Mouse (Mus musculus) T-helper 17 cell (primary cell): ENCODE data around the gene Barx1.

Source experiments
- in situ Hi-C, 2 experiments: fragments of 300-600 bp; cut with MboI, MseI; formaldehyde crosslinking; loops; 1 replicate in 1 of 2; 2 replicates in 1 of 2; pipeline ENCODE4 v1.15.1; 2025; ENCODE audit warnings: high pct_unique_total_duplicates in 2 of 2

The Barx1 gene

GRCm38 (mm10) chr13:48662431-48663143 lies at the start of gene Barx1:
Barx1 (plus strand) TSS chr13:48662998.
- in situ Hi-C loops, result no loop called here

GRCm38 (mm10) chr13:48614525-48614924 lies 48.3 kb upstream of the Barx1 start:
- in situ Hi-C loops, result no loop called here

DNA sequence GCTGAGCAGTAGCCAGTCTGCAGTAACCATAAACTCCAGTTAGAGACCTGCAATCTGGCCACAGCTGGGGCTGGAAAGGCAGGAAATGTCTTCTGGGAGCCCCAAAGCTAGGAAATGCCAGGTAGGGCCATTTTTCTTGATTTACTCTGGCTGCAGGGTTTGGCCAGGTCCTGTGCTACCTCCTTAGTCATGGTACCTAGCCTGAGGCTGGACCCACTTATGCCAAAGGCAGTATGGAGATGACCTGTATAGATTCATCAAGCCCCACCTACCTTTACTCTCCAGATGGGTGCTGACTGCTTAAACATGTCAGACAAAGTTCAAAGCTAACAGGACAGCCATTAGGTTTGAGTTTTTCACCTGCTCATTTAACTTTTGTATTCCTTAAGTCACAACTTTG lies 45.0 kb upstream of the Barx1 start:
- in situ Hi-C loops, result no loop called here

DNA sequence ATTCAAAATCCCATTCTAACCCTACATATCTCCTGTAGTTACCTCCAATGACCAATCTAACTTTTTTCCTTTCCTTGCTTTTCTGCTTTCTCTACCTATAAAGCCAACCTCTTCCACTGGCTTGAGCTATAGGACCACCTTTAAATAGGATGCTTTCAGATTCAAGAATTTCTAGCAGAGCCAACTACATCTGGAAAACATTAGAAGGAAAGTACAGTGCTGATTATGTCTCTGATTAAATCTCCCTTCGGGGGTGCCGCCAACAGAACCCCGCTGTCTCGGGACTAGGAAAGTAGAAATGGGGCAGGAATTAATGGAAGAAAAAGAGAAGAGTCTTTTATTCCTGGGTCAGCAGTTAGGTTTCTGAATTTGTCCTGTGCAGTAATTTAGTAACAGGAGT lies 43.9 kb upstream of the Barx1 start:
- in situ Hi-C loops, result no loop called here

DNA sequence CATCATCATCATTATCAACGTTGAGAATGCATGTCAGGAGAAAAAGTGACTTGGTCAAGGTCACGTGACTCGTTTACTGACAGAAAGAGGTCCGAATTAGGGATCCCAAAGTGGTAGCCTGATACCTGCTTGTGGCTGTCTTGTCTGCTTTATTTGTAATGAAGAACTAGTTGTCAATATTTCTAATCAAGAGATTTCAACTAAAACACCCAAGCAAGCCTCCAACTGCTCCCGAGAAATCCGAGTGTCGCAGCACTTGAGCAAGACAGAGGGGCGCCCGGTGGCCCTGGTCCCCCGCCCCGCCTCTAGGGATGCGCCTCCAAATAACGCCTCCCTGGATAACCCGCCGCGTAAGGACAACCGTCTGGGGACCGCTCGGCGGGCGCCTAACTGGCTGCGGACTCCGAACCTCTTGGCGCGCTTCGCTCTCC lies 37.8 kb upstream of the Barx1 start:
- in situ Hi-C loops, result no loop called here

GRCm38 (mm10) chr13:48625433-48626184 lies 37.2 kb upstream of the Barx1 start, which contains the start of gene Ptpdc1:
Ptpdc1 (minus strand) TSS chr13:48625664.
- in situ Hi-C loops, result no loop called here

DNA sequence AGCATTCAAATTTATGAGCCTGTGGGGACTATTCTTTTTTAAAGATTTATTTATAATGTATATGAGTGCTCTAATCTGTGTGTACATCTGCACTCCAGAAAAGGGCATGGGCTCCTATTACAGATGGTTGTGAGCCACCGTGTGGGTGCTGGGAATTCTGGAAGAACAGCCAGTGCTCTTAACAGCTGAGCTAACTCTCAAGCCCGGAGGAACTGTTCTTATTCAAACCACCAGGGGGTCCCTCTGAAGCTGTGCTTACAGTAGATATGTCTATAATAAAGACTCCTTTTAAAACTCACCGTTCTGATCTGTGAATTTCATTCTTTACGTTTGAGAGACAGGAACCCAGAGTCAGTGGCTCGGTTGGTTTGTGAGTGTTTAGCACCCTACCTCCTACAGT lies 31.1 kb upstream of the Barx1 start:
- in situ Hi-C loops, result no loop called here

DNA sequence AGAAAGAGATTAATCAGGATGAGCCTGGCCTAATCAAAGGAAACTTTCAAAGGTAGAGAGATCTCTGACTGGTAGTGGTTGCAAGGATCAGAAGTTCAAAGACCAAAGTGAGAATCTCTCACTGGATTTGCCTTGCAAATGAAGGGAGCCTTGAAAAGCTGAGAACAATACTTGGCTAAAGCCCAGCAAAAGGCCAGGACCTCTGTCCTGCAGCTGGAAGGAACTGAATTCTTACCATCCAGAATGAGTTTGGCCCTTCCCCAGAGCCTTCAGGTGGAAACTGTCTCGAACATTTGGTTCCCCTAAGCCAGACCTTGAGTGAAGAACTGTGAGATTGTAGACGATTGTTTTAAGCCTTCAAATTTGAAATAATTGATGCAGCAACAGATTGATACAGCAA lies 25.1 kb upstream of the Barx1 start:
- in situ Hi-C loops, result no loop called here

DNA sequence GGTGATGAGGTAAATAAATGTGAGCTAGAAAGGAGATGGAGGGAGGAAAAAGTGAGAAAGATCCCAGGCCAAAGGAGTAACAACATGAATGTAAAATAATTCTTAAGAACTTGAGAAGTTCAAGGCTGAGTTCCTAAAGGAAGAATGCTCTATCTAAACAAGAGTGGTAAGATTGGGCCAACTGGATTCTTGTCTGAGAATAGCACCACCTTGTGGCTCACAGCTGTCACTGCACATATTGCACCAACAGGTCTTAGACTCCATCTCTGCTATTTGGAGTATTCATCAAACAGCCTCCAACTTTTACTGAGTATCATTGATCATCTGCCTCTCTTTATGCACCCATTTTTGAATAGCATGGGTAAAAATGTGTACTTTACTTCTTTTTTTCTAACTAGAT lies 23.2 kb upstream of the Barx1 start:
- in situ Hi-C loops, result no loop called here

GRCm38 (mm10) chr13:48643072-48643471 lies 19.7 kb upstream of the Barx1 start:
- in situ Hi-C loops, result loop anchor here (5.0 kb wide), 2 partner anchors 116 to 121 kb away; no protein-coding TSS in a partner anchor

DNA sequence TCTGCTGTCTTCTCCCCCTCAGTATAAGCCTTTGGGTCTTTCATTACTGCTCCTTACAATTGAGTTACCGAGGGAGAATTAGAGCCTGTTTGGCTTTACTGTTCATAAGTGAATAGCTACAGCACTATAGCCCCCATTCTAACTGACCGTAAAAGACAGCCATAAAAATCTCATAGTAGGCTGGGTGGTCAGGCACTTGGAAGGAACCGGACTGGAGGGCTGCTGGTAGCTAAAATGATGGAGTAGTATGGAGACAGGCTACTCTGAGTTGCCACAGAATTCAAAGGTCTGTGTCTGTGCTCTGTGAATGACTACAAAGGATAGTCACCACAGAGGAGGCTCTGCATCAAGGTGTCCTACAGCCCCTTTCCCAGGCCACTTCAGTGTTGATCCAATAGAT lies 18.8 kb upstream of the Barx1 start:
- in situ Hi-C loops, result loop anchor here (5.0 kb wide), 2 partner anchors 117 to 122 kb away; no protein-coding TSS in a partner anchor

- in situ Hi-C loops, result no loop called here
Measured at GRCm38 (mm10) chr13:48646696-48647095, 16.1 kb upstream of the Barx1 start.

GRCm38 (mm10) chr13:48650615-48651014 lies 12.2 kb upstream of the Barx1 start:
- in situ Hi-C loops, result loop anchor here (5.0 to 10.0 kb wide), 2 partner anchors 157 to 374 kb away; no protein-coding TSS in a partner anchor

DNA sequence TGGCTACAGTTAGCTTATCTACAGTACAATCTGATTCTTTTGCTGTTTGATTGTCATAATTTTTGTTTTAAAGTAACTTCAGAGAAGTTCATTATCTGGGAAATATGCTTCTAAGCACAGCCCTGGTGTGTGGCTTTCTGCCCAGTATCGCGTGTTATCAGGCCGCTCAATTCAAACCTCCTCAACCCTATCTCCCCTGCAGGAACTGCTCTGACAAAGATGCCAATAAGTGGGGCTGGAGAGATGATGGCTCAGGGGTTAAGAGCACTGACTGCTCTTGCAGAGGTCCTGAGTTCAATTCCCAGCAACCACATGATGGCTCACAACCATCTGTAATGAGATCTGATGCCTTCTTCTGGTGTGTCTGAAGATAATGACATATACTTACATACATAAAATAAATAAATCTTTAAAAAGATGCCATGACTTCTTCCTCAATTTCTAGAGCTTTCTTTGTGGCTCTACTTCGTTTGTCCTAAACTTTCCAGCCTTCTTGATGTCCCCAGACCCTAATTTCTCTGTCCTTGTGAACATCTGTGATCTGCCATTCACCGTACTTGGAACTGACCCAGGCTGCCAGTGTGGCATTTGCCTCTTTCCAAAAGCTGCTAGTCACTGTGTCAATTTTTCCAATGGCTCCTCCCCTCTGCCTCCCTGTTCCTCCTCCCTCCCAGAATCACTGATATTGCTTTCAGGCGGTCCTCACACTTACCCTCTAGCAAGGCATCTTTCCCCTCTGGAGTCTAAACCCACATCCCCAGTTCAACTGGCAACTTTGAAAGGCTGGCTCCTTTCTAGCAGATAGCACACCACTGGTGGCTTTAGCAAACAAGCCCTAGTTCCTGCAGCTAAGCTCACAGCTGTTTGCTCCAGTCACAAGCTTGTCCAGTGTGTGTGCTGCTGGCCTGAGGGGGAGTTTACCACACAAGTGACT lies 11.4 kb upstream of the Barx1 start:
- in situ Hi-C loops, result loop anchor here (5.0 to 10.0 kb wide), 2 partner anchors 156 to 373 kb away; no protein-coding TSS in a partner anchor

- in situ Hi-C loops, result loop anchor here (5.0 to 10.0 kb wide), 2 partner anchors 153 to 371 kb away; no protein-coding TSS in a partner anchor
Measured at GRCm38 (mm10) chr13:48653788-48654770, 8.7 kb upstream of the Barx1 start.

- in situ Hi-C loops, result loop anchor here (5.0 to 10.0 kb wide), 2 partner anchors 362 to 369 kb away; no protein-coding TSS in a partner anchor
Measured at GRCm38 (mm10) chr13:48655637-48656036, 7.2 kb upstream of the Barx1 start.

GRCm38 (mm10) chr13:48657791-48658190 lies 5.0 kb upstream of the Barx1 start:
- in situ Hi-C loops, result loop anchor here (5.0 to 10.0 kb wide), 2 partner anchors 360 to 367 kb away; no protein-coding TSS in a partner anchor

DNA sequence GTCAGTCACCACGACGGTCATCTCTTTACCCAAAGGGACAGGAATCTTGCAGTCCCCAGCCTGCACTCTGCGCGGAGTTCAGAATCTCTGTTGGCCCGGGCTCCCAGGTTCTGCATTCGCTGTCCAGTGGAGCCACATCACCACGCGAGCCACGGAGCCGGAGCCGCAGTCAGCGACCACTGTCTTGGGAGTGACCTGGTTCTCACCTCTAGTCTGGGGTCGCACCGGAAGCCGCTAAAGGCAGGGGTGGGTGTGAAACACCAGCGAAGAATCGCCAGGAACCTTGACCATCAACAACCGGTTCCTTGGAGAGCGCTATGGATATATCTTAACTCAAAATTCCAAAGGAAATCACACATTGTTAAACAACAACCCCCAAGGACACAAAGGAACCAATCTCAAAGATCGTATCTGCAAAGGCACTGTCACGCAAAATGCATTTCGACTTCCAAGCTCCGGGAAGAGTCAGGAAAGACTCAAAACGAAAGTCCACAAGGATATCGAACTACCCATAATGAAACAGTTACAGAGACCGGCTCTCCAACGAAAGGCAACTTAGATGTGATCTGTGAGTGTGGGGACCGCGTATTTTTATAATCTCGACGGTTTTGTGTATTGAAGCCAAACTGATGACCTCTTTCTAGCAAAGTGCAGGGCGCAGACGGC lies 4.1 kb upstream of the Barx1 start:
- in situ Hi-C loops, result loop anchor here (5.0 to 10.0 kb wide), 2 partner anchors 359 to 366 kb away; no protein-coding TSS in a partner anchor
